Mouse (Mus musculus) urinary bladder, postnatal 36 days (tissue): ENCODE measurements around the gene Mroh3.

ENCODE experiments used
- DNase-seq, 2 experiments: peaks; one replicate each; pipeline ENCODE4 v3.0.0; 2022; ENCODE audit warnings: low spot score in 2 of 2, mixed read lengths in 1 of 2

Mroh3 gene

DNA sequence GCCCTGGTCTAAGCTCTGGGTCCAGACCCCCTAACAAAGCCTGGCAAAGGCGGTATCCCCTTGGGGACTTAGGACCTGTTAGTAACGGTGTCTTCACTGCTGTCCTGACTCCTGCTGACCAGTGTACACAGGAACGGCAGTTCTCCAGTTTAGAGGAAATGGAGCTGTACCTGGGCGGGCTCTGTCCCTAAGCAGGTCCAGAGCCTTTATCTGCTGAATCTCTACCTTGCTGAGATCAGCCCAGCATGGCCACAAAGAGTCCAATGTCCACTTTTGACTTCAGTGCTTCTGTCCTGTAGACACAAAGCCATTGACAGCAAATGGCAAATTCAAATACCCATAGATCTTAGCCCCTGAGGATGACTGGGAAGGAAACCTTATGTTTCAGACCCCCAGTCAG lies 55.7 kb downstream of the Mroh3 start:
- no peak for DNase-seq

GRCm38 (mm10) chr1:136156304-136156703 lies 56.3 kb downstream of the Mroh3 start:
- DNase-seq, result no peak

DNA sequence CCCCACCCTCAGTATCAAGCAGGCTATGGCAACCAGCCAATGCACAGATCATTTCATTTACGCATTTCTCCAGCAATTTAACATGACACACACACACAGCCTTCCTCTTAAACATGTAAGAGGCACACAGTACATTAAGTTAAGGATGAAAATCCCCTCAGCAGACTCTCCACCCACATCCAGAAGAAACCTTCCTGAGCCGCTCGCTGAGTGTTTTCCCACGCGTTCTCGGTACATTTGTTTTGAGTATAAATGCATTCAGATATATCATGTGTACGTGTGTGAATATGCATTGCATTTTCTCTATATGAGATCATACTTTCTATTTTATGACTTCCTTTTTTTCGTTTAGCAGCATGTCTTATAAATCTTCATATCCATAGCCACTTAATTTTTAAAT lies 61.3 kb downstream of the Mroh3 start:
- DNase-seq, result no peak

DNA sequence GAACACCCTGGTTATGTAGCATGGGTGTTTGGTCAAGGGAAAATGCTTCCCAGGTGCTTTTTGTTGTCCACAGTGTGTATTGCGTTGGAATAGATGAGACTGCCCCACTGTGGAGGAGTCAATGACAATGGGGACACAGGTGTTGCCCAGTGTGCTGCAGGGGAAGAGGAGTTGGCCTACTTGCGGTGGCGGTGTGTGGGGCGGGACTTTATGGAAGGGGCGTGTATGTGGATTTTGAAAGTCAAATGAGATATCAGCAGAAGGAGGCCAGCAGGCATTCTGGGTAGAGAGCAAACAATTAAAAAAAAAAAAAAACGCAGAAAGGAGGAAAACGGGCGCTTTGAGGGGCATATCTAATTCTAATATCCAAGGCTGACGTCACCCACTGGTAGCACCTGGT lies 62.9 kb downstream of the Mroh3 start:
- DNase-seq, result no peak

DNA sequence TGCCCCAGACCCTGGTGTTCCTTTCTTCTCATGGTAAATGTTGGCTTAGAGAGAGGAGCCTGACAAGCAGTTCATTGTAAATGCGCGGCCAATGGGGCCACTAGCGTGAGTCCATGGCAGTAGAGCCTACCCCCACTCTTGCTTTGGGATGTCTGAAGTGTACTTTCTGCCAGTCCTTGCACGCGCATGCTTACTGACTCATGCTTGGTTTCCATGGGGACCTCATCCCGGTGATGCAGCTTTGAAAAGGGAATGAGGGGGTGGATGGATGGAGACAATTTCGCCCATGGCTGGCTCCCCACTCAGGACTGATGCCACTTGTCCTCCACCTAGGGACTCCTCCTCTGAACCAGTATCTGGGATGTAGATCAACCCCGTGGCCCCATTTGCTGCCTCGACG lies 69.1 kb downstream of the Mroh3 start:
- DNase-seq, result no peak

- DNase-seq, result no peak
Observed at GRCm38 (mm10) chr1:136142336-136142735, 70.3 kb downstream of the Mroh3 start.

- no peak for DNase-seq
Observed at GRCm38 (mm10) chr1:136141176-136141950, 71.3 kb downstream of the Mroh3 start.

DNA sequence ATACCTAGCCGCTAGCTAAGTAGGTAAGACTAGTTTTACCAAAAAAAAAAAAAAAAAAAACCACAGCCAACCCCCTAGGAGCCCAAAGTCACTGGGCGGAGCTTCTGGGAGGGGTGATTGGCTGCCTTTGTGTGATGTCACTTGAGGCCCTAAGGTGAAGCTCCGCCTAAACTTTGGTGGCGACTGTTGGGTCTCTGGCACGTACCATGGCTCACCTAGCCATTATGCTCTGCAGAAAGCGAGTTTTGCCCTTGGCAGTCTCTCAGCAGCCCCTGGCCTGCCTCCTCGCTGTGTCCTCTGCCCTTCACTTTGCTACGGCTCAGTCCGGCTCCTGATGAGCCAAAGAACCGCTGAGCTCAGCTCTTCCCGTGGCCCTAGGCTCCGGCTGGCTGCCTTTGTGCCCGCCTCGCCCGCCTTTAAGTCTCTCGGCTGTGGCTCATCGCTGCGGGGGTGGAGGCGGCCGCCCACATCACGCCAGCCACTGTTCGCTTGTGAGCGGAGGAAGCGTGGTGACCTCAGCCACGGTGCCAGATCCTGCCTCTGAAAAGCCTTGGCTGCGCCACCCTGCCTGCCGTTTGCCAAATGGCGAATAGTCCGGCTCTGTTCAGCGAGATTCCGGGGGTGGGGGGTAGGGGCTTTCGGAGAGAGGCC lies 72.5 kb downstream of the Mroh3 start:
- DNase-seq, result peak; percentile 45 to 76

DNA sequence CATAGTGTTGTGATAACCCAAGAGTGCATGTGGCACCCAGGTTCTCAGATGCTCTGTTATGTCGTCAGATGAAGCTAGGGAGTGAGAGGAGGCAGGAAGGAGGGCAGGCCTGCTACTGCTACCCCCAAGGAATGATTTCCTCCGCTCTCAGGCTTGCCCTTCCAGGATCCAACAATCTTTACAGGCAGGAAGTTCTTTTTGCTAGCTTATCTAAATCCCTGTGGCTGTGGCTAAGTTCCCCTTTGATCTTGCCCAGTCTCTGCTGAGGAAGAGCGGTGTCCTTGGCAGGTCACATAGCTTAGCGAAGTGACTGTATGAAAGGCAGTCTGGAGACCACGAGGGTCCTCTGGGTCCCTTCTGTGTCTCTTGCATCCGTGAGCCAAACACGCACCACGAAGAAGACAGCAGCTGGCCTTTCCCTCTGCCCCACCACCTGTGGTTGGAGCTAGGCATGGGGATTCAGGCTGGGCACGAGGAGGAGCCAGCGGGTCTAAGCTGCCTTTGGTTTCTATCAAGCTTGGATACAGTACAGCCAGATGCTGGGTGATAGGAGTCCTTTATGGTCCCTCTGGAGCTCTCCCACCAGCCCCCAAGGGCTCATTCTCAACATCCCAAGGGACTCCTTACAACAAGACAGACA lies 74.3 kb downstream of the Mroh3 start:
- DNase-seq, result no peak

GRCm38 (mm10) chr1:136137575-136137974 lies 75.1 kb downstream of the Mroh3 start:
- DNase-seq, result peak in 1 of 2 experiments; percentile 47

- no peak for DNase-seq
Observed at GRCm38 (mm10) chr1:136137071-136137531, 75.5 kb downstream of the Mroh3 start.

GRCm38 (mm10) chr1:136136547-136136946 lies 76.1 kb downstream of the Mroh3 start:
- no peak for DNase-seq

DNA sequence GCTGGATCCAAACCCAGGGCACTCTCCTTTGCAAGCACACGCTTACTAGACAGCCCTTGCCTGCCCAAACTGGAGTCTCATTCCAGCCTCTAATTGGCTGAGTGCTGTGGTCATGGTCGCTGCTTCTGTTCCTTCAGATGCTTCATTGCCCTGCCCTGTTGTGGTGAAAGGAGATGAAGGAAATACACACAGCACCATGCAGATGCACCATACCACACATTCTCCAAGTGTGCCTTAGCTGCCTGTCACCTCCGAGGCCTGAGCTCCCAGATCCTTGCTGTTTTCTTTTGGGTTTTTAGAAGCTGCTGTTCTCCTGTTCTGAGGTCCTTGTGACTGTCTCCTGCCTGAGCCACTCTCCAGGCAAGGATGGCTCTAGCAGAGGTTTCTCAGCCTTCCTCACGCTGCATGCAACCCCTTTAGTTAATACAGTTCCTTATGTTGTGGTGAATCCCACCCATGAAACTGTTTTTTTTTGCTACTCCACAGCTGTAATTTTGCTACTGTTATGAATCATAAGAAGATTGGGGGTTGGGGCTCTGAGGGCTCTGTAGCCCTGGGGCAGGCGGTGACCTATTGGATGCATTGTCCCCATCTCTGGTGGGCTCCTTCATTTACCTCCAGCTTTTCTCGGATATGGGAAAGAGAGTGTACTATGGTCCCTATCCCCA lies 76.7 kb downstream of the Mroh3 start:
- no peak for DNase-seq

GRCm38 (mm10) chr1:136135046-136135445 lies 77.6 kb downstream of the Mroh3 start:
- peak in 1 of 2 experiments; percentile 58 for DNase-seq

DNA sequence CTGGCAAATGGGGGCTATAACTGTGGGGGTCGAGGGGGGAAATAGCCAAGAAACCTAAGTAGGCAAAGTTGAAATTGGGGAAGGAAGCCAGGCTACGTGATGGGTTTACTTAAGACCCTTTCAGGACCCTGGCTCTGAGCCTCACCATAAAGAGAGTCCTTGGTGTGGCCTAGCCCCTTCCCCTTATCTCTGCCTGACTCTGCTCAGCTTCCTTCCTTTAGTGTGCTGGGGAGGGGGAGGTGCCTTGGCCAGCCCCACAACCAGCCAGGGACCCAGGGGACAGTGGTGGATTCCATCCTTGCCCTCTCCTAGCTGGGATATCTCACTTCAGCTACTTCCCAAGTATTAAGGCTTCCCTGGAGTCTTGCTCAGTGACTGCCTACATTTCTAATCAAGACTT lies 78.1 kb downstream of the Mroh3 start:
- DNase-seq, result no peak

- no peak for DNase-seq
Observed at GRCm38 (mm10) chr1:136133570-136134240, 78.9 kb downstream of the Mroh3 start.

DNA sequence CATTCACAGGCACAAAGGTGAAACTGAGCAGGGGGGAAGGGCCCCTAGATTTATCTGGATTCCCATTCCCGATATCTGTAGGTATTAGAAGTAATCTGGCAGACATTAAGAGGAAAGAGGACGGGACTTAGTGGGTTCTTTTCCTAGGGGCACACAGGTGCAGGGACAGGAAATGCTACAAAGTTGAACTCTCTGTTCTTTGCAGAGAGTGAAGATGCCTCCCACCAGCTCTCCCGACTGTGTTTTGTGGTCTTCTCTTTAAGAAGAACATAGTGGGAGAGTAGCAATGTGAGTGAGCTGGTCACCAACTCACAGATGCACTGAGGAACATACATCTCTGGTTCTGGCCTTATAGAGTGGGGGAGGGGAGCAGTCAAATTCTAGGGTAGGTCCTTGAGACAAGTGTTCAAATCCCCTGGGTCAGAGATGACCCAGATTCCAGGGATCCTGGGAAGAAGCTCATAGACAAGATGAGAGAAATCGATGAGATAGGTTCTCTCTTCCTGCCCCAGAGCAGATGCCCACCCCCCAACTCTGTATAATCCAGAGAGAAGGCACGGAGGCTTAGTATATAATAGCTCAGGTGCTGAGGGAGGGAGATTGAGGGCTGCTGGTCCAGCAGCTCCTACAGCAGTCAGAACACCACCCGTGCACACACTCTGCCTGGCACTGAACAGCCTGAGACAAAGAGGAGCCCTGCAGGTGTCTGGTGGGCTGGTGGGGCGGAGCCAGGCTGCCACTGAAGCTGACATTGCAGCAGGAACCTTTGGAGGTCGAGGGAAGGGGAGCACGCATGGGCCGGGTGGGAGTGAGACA lies 80.0 kb downstream of the Mroh3 start:
- no peak for DNase-seq
